7 mouse cellular contexts compared by ENCODE assay signal in the genomic region with DNA sequence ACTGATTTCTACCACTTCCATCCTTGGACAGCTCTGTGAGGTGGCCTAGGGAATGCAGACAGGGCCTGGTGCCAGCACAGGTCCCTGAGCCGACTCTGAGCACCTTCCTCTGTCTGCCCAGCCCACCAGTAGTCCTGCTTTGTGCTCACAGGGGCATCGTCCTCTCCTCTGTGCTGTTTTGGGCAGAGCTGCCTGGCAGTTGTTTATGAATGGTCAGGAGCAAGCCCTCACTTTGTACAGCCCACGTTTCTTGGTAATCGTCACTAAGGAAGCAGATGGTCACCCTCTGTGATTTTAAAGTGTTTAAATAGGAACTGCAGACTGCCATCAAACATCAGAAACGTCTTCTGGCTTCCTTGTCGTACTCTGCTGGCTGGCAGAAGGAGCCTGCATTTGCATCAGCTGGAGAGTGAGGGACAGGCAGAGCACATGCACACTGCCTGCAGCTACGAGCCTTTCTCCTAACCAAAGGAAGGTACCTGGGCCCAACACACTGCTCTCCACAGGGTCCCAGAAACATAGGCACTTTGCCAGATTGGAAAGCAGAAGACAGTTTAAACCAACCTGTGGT.
A peak's percentile ranks its signal among the peaks of the same experiment; 100 is the strongest.
DNase-seq lines count a peak whose midpoint lies in the region; ATAC-seq and TF ChIP-seq lines count a peak whose summit lies in the region.

No protein-coding gene starts in this region.

- no peaks in the 10 kb centered on the region for H3K27me3 ChIP-seq in embryonic facial prominence, embryonic 14.5 days (replicated peaks; ENCODE audit: control insufficient read depth, insufficient read depth, low read length)
- no peaks in the 10 kb centered on the region for H3K27me3 ChIP-seq in intestine, embryonic 16.5 days (replicated peaks; ENCODE audit: control insufficient read depth, insufficient read depth, low read length)
- no peaks in the 10 kb centered on the region for H3K27me3 ChIP-seq in neural tube, embryonic 14.5 days (ENCODE audit: control insufficient read depth, insufficient read depth, low read length)

- 0 out of 2 replicates have a peak, but pooled peaks cover 1% of the 10 kb centered on the region for H3K36me3 ChIP-seq in embryonic facial prominence, embryonic 14.5 days (ENCODE audit: control insufficient read depth, insufficient read depth, low read length)
- 0 out of 2 replicates have a peak, but pooled peaks cover 2% of the 10 kb centered on the region for H3K36me3 ChIP-seq in intestine, embryonic 16.5 days (ENCODE audit: control insufficient read depth, insufficient read depth, low read length)
- H3K36me3 ChIP-seq in neural tube, embryonic 14.5 days (ENCODE audit: control insufficient read depth, insufficient read depth, low read length): peaks cover 7% of the 10 kb centered on the region; the same call in 1 of the 2 replicates

- TF ChIP-seq CTCF in layer of hippocampus, adult 2 months (conservative IDR thresholded peaks at IDR 0.05): no peak

- peaks cover 64% of the 10 kb centered on the region for H3K4me1 ChIP-seq in embryonic facial prominence, embryonic 14.5 days (ENCODE audit: control insufficient read depth, insufficient read depth, low read length)
- peaks cover 29% of the 10 kb centered on the region for H3K4me1 ChIP-seq in intestine, embryonic 16.5 days (ENCODE audit: control insufficient read depth, insufficient read depth, low read length)
- peaks cover 45% of the 10 kb centered on the region for H3K4me1 ChIP-seq in neural tube, embryonic 14.5 days (ENCODE audit: control insufficient read depth, insufficient read depth, low read length)

- peak; percentile 12; the same call in 1 of the 2 replicates for ATAC-seq in embryonic facial prominence, embryonic 14.5 days (ENCODE audit: low read depth)
- no peak for ATAC-seq in intestine, embryonic 16.5 days
- peak; percentile 32 for ATAC-seq in neural tube, embryonic 14.5 days (ENCODE audit: low read depth)

- WGBS in embryonic facial prominence, embryonic 14.5 days: 24% methylated on average over 7 of the region's 7 CpGs
- WGBS in intestine, embryonic 16.5 days: 38% methylated on average over 7 of the region's 7 CpGs
- WGBS in neural tube, embryonic 14.5 days: 7% methylated on average over 7 of the region's 7 CpGs

- H3K9ac ChIP-seq in embryonic facial prominence, embryonic 14.5 days (ENCODE audit: low read depth, low read length): no peak overlapping the region
- H3K9ac ChIP-seq in intestine, embryonic 16.5 days (ENCODE audit: low read depth, low read length): peak overlapping the region; percentile 54; the same call in 1 of the 2 replicates
- H3K9ac ChIP-seq in neural tube, embryonic 14.5 days (replicated peaks; ENCODE audit: low read depth, low read length): peak overlapping the region; percentile 2

- peak overlapping the region; percentile 95 for H3K27ac ChIP-seq in layer of hippocampus, adult 2 months
- peak overlapping the region; percentile 87 for H3K27ac ChIP-seq in embryonic facial prominence, embryonic 14.5 days (replicated peaks; ENCODE audit: low read depth, low read length)
- peak overlapping the region; percentile 79 for H3K27ac ChIP-seq in intestine, embryonic 16.5 days (ENCODE audit: low read length)
- H3K27ac ChIP-seq in neural tube, embryonic 14.5 days (ENCODE audit: low read depth, low read length): peak overlapping the region; percentile 89

- H3K9me3 ChIP-seq in embryonic facial prominence, embryonic 14.5 days (ENCODE audit: control insufficient read depth, low read length): no peaks in the 10 kb centered on the region
- no peaks in the 10 kb centered on the region for H3K9me3 ChIP-seq in intestine, embryonic 16.5 days (ENCODE audit: control insufficient read depth, low read length)
- H3K9me3 ChIP-seq in neural tube, embryonic 14.5 days (ENCODE audit: control insufficient read depth, low read length): no peaks in the 10 kb centered on the region

- peak in 1 of 2 experiments; percentile 71 for DNase-seq in layer of hippocampus, adult 2 months (ENCODE audit: low spot score in 2 of 2)
- DNase-seq in layer of hippocampus, adult 9-10 months (ENCODE audit: low spot score): no peak
- DNase-seq in embryonic facial prominence, embryonic 14.5 days (ENCODE audit: low spot score): no peak
- no peak for DNase-seq in ovary, postnatal 10 days (ENCODE audit: low spot score)
- DNase-seq in yolk sac, embryonic 10.5 days (ENCODE audit: low spot score): no peak

- no peak overlapping the region for H3K4me3 ChIP-seq in layer of hippocampus, adult 2 months
- no peak overlapping the region for H3K4me3 ChIP-seq in embryonic facial prominence, embryonic 14.5 days (ENCODE audit: low read depth, low read length)
- H3K4me3 ChIP-seq in intestine, embryonic 16.5 days (ENCODE audit: low read length): no peak overlapping the region
- H3K4me3 ChIP-seq in neural tube, embryonic 14.5 days (ENCODE audit: low read depth, low read length): no peak overlapping the region

- no peak overlapping the region for H3K4me2 ChIP-seq in embryonic facial prominence, embryonic 14.5 days (ENCODE audit: low read depth, low read length)
- no peak overlapping the region for H3K4me2 ChIP-seq in intestine, embryonic 16.5 days (ENCODE audit: low read depth, low read length)
- no peak overlapping the region for H3K4me2 ChIP-seq in neural tube, embryonic 14.5 days (ENCODE audit: low read depth, low read length)
